Mouse (Mus musculus): ENCODE results near the gene Rassf5.

GRCm38 (mm10) chr1:131195653-131196052 is 49.4 kb downstream of the Rassf5 start:
- no peak for TF ChIP-seq GATA1 (IDR thresholded peaks at IDR 0.05; ENCODE audit: low read length)
- no peak for TF ChIP-seq TAL1 (IDR thresholded peaks at IDR 0.05; ENCODE audit: low read length)
